Mouse (Mus musculus) B cell, adult 62 days (primary cell): ENCODE results near the gene Wdr81. TPM values are rescaled to one million over a fixed set of nuclear protein-coding genes. Genes with fewer than 3 reads are reported as not detected.

Experiments used
- total RNA-seq: library from RNA; stranded (reverse); gene quantifications from 4 replicates; pipeline ENCODE4 v1.2.4, GENCODE M21; 2023

The Wdr81 gene
- total RNA-seq: 46.7 to 50.6 TPM (median 47.5 TPM) in 4 replicates

GRCm38 (mm10) chr11:75453991-75454930 lies at the start of gene Wdr81:
TSS of gene Wdr81 (minus strand) at chr11:75454717.

GRCm38 (mm10) chr11:75486601-75487285 lies 32.2 kb upstream of the Wdr81 start, which contains the start of gene Prpf8:
TSS of gene Prpf8 (plus strand) at chr11:75486816.

GRCm38 (mm10) chr11:75460844-75461742 lies 6.6 kb upstream of the Wdr81 start, which contains the start of gene Tlcd2:
TSS of gene Tlcd2 (plus strand) at chr11:75461715.

DNA sequence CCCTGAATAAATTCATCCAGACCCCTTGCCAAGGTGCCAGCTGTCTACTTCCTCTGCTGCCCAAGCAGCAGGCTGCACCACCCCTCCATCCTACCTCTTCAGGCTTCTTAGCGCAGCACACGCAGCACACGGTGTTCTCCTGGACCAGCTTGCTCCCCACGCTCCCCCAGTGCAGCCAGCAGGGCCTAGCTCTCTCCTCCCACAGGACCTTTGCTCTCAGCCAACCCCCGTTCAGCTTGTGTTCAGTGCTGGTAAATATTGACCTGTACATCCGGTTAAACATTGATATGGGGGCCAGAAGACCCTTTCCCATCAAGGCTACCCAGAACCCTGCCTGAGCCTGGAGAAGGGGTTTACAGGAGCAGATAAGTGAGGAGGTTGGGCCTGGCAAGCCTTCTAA lies 15.2 kb downstream of the Wdr81 start, which contains the start of gene Serpinf2:
Gene Serpinf2, minus strand, starts transcription at position 229 of the 400 bp plus-strand sequence.

GRCm38 (mm10) chr11:75422013-75422792 lies 32.3 kb downstream of the Wdr81 start, which contains the start of gene Serpinf1:
TSS of gene Serpinf1 (minus strand) at chr11:75422701.

Other genes with a start within 250 kb of the Wdr81 start
- 106 to 117 TPM (median 108 TPM) in 4 replicates for gene Rpa1, start 106.4 kb downstream of the Wdr81 start, total RNA-seq
- 13.1 to 17.1 TPM (median 13.8 TPM) in 4 replicates for gene Smyd4, start 106.3 kb downstream of the Wdr81 start, total RNA-seq
- gene Serpinf1, start 32.0 kb downstream of the Wdr81 start, total RNA-seq: 0.66 to 1.2 TPM in 2 of 4 replicates, not detected in the others
- 0.52 to 0.94 TPM (median 0.61 TPM) in 3 of 4 replicates, not detected in the other for gene Serpinf2, start 15.1 kb downstream of the Wdr81 start, total RNA-seq
- gene Tlcd2, start 7.0 kb upstream of the Wdr81 start, total RNA-seq: 2.5 to 5.0 TPM (median 4.0 TPM) in 4 replicates
- 222 to 240 TPM (median 237 TPM) in 4 replicates for gene Prpf8, start 32.1 kb upstream of the Wdr81 start, total RNA-seq
- 0.44 to 0.94 TPM (median 0.85 TPM) in 4 replicates for gene Rilp, start 55.4 kb upstream of the Wdr81 start, total RNA-seq
- gene Scarf1, start 58.8 kb upstream of the Wdr81 start, total RNA-seq: 0.21 to 0.23 TPM (median 0.22 TPM) in 3 of 4 replicates, not detected in the other
- gene Slc43a2, start 77.0 kb upstream of the Wdr81 start, total RNA-seq: 44.9 to 66.8 TPM (median 46.5 TPM) in 4 replicates
- 218 to 240 TPM (median 227 TPM) in 4 replicates for gene Pitpna, start 133.4 kb upstream of the Wdr81 start, total RNA-seq
- 105 to 118 TPM (median 111 TPM) in 4 replicates for gene Inpp5k, start 176.3 kb upstream of the Wdr81 start, total RNA-seq
- 366 to 421 TPM (median 376 TPM) in 4 replicates for gene Myo1c, start 195.8 kb upstream of the Wdr81 start, total RNA-seq
- gene Crk, start 224.5 kb upstream of the Wdr81 start, total RNA-seq: 58.8 to 63.8 TPM (median 62.4 TPM) in 4 replicates